Mouse (Mus musculus) monocyte, adult 5-6 weeks (primary cell): Measurements from ENCODE around the gene Ddx58. TPM values are rescaled to one million over a fixed set of nuclear protein-coding genes. Genes with fewer than 3 reads are reported as not detected.

ENCODE experiments used
- ATAC-seq: fragments of 153-309, 156-312 bp; replicated peaks from 2 replicates; pipeline ENCODE4 v1.8.0; 2017; ENCODE audit warnings: mild to moderate bottlenecking; ENCODE audit not compliant: low TSS enrichment, insufficient number of reproducible peaks, severe bottlenecking, poor library complexity, low FRiP score
- total RNA-seq: library from RNA; stranded (forward); fragments of 200-1000, 200-491, 200-594 nt; gene quantifications from 3 replicates; pipeline ENCODE4 v1.2.3, GENCODE M21; 2017

Ddx58 gene
- total RNA-seq, 1 experiment from 2014 or later = 50.8 TPM

DNA sequence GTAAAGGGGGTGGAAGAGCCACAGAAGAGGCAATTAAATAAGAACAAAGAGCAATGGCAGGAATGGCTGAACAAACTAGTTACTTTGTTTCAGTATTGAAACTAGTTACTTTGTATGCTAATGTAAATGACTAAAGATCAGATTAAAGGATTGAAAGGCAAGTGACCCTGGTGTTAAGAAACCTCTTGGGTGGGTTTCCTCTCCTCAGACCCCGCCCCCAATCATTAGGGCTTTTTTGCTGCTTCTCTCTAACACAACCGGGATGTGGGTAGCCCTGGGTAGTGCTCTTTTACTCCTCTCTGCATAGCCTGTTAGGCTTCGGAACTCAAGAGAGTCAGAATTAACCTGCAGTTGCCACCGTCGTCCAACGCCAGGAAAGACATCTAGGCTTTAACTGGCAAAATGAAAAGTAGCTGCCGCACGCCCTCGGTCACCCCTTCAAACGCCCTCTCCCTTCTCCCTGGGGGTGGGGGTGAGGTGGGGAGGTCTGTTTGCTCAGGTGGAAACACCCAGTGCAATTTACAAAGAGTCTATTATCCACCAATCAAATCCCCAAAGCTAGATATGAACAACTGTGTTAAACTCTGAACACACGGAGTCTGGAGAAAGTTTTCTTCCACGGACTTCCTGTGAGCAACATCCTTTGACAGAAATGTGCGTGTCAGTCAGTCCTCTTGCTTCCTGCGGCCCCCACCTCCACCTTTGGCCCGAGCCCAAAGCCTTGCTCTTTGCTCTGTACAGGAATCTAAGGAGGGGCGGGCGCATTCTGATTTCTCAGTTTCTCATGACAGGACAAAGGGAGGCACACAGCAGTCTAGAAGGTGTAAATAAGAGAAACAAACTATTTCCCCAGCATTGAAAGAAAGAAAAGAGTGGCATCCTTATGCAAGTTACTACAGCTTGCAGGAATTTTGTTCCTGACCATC lies 882 bp downstream of the Ddx58 start:
- ATAC-seq = no peak; the same call in 1 of the 2 replicates

DNA sequence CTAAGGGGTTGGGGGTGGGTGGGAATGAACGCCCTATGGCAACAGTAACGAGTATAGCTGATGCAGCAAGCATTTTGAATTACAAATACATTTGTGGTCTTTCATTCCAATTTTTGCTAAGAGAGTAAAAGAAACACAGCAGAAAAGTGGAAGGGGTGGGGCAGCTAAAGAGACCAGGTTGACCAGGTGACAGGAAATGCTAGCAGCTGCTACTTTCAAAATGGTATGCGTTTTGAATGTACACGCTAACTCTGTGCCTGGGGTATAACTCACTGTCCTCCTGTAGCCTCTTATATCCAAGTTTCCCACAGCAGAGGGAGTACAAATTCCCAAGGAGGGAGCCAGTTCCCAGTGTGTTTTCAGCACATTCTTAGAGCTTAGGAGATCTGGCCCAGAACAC lies 2.8 kb downstream of the Ddx58 start:
- no peak for ATAC-seq

DNA sequence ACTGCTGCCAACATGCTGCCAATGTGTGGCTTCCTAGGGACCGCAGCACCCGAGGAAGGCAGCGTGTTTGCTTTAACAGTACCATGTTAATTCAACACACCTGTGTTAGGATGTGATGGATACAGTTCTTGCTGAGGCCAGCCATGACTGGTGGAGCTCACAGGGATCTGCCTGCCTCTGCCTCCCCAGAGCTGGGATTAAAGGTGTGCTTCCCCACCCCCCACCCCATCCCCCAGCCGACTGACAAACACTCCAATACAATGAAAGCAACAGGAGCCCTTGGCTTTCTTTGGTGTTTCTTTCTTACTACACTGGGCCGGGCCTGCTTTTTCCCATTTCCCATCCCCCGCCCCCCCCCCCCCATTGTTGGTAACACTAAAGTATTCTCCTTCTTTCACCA lies 5.4 kb downstream of the Ddx58 start:
- no peak for ATAC-seq

DNA sequence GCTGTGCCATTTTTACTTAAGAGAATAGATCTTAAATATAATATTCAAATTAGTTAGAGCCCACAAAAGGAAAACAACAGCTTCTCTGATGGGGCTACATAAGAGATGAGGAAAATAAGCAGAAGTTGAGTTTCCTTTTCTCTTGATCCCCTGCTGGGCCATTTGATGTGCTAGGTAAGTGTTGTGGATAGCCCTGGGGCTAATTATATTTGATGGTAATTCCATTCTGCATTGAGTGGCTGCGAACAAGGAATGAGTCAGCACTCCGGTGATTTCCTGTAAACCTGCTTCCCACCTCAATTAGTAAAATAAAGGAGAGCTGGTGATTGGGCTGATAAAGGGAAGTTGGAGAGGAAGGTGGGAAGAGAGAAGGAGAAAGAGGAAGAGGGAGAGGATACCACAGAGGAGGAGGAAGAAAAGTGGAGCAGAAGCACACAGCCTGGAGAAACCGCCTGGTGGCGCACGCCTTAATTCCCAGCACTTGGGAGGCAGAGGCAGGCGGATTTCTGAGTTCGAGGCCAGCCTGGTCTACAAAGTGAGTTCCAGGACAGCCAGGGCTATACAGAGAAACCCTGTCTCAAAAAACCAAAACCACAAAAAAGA lies 6.5 kb downstream of the Ddx58 start:
- ATAC-seq = no peak

DNA sequence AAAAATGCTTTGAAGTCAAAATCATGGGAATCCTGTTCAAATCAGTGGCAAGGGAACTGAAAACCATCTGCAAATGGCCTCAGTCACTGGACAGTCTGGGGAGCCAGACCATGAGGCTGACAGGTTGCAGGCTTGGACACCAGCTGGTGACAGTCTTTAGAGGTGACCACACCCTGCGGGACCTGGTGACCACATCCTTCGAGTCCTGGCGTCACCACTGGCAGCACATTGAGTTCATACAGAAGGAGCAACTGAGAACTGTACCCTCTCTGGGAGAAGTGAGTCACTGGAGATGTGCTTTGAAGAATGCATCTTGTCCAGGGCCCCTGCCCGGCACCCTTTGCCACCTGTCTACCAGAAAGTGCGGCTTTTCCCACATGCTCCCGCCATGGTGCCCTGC lies 9.9 kb downstream of the Ddx58 start:
- peak; percentile 73 for ATAC-seq

DNA sequence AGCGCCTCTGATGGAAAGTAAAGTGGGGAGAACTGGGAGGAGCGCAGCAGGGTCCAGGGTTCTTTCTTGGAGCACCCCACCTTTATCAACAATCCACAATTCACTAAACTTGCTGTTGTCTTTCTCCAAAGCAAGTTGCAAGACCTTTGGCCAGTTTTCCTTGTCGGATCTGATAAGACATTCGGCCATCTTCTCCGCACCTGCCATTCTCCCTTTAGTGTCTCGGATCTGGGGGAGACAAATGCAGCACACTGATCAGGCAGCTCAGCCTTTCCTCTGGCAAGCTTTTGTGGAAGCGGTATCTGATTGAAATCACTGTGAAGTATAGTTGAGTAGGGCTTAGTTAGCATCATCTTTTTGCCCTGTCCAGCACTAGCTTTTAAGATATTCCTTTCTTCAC lies 11.7 kb downstream of the Ddx58 start:
- ATAC-seq = no peak

DNA sequence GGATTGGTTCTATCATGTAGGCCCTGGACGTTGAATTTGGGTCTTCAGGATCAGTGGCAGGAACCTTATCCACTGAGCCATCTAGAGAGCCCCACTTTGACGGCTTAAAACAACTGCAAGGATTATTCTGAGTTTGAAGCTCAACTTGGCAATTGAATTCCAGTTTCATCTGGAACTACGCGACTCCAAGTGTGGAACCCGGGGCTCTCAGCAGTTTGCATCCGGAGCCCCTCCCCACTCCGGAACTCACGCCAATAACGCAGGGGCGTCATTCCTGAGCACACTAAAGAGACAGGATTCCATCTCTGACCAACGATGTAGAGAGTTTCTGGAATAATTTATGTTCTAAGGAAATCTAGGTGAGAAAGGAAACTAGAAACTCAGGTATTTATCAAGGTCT lies 12.5 kb downstream of the Ddx58 start:
- ATAC-seq = no peak

DNA sequence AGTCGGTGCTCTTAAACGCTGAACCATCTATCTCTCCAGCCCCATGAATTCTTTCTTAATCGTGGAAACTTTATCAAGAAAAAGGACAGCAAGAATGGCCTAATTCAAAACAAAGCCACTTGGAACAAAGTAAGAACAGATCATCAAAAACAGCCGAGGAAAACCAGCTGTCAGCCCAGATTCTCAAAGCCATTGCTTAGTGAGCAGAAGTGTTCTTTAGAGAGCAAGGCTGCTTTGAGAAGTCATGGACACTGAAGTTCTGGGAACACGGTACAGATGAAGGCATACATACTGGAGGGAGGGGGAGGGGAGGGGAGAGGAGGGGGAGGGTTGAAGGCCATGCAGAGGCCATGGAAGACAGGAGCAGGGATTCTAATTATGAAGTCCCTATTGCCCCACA lies 13.5 kb downstream of the Ddx58 start:
- no peak for ATAC-seq

DNA sequence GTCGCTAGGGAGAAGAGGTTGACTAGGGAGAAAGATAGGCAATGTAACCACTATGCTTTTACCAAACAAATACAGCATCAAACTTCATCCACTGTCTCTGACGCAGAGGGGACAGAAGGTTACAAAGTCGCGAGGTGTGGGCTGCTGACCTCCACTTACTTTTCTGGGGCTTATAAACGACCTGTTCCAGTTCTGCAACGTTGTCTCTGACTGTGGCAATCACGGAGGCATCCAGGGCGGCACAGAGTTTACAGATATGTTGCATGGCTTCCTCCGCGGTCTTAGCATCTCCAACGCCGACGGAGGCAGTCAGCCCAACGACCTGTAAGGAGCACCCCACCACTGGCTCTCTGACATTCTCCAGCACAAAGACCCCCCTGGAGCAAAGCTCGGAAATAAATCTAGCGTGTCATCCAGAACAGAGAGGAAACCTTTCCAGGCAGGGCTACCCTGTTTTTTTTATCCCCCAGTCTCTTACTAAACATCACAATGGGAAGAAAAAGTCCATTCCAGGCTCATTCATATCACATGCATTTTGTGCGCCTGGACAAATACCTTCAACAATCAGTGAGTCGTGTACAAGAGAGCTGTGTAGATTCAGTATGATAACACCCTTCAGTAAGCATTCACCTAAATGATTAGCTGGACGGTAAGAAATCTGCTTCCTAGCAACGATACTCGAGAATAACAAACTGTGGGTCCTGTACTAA lies 17.6 kb downstream of the Ddx58 start:
- ATAC-seq = no peak

DNA sequence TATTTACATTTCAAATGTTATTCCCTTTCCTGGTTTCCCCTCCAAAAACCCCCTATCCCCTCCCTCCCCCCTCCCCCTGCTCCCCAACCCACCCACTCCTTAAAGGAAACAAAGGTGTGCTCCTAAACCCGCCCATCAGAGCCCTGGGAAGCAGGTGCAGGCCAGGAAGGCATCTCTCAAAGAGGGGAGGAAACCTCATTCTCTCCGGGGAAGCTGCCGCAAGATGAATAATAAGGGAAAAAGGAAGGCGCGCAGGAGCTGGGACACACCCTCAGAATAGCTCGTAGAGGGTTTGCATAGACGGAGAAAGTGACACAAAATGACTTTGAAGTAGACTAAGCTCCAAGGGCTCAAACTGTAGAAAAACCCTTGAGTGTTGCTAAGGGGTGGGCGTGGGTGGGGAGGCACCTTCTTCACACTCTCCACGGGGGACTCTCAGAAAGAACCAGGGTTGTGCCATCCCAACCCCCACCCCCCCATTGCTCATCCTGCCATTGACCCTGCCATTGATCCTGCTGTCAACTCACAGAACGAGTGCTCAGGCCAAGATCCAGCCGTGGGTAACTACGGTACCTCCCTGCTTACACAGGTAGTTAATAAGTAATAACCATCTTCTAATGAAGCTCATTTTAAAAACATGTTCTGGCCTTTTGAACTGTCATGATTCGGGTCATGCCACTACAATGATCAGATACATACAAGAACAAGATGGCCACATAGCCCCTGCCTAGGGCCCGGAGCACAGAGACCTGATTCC lies 18.4 kb downstream of the Ddx58 start:
- ATAC-seq = no peak

DNA sequence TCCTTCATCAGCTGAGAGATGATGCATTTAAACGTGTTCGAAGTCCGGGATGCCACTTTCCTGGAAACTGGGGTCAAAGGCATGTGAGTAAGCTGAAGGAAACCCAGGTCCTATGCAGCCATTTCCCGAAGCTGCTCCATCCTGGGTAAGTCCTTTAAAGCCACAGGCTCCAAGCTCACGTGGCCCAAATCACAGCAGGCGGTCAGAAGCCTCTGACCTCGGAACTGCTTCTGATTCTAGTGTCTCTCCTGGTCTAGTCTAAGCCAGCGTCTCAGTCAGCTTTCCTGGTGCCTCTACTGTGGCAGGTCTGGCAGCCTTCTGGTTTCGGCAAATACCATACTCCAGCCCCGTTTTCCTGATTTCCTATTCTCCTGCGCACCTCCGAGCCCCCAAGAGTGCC lies 19.2 kb downstream of the Ddx58 start:
- ATAC-seq = no peak

DNA sequence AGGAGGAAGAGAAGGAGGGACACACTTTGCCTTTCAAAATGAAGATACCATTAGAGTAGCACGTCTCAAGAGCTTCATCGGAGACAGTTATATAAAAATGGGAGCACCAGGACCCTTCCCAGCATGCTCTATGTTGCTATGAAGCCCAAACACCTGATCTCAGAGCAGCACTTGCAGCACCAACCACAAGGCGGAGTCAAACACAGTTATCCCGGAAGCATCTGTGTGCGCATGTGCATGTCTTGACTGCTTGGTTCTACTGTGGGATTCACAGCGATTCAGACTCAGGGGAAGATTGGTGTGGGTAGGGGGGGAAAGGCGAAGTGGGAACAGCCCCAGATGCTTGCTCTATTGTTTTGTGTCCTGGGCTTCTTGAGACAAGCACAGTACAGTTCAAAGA lies 21.2 kb downstream of the Ddx58 start:
- 0 out of 2 replicates have a peak, but pooled peaks have one; percentile 47 for ATAC-seq

DNA sequence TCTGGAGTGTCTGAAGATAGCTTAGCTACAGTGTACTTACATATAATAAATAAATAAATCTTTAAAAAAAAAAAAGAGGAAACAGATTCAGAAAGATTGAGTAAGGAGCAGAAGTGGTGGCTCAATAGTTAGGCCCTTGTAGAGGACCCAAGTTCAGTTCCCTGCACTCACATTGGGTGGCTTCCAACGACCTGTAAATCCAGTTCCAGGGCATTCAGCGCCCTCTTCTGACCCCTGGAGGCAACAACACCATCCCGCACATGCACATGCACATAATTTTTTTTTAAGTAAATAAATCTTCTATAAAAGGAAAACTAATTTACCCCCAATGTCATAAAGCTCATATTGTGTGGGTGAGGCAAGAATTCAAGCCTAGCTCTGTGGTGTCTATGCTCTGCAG lies 21.7 kb downstream of the Ddx58 start:
- ATAC-seq = no peak

DNA sequence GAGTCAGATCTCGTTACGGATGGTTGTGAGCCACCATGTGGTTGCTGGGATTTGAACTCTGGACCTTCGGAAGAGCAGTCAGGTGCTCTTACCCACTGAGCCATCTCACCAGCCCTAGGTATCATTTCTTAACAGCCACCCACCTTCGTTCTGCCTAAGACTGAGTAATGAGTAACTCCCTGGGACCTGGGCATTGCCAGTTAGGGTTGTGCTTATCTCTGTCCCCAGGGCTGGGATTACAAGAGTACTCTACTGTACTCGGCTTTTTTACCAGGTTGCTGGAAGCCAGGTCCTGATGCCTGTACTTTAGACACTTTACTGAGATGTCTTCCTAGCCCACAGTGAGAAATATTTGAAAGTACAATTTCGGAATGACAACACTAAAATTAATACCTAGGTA lies 27.5 kb downstream of the Ddx58 start:
- no peak for ATAC-seq

DNA sequence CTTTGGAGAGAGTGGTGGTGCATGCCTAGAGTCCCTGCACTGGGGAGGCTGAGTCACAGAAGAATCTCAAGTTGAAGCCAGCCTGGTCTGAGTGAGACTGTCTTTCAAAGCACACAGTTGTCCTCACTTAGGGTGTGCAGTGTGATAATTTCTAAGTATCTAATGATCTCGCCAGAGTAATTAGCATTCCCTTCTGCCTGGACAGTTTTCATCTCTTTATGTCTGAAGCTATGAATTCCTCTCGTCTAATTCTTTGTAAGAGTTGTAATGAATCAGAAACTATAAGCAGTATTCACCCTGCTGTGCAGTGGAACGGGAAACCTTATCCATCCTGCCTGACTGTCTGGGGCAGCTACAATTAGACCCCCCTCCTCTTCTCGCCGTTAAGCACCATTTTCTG lies 31.9 kb downstream of the Ddx58 start:
- ATAC-seq = no peak

DNA sequence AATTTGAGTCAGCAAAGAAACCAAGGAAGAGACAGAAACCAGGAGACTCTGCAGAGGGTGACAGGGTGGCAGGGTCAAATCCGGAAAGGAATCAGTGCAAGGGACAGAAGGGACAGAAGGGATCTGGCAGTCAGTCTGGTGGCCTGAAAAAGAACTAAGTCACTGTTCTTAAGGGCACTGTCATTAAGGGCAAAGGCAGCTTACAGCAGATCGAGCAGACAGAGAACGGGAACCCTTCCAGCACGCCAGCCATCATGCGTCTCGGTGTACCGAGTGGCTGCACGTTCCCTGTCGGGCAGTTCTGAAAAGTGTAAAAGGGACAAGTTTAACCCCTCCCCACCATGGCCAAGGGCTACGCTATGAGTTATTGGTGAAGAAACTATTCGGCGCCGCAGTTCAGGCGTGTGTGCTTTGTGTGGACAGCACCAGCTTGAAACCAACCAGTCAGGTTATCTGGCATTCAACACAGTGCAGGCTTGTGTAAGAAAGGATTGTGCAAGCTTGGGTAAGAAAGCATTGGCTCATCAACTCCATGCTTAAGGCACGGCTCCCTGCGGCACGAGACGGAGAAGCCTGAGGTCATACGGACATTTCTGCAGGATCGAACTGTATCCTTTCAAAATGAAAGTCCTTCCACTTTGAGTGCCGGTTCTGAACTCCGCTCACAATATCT lies 34.3 kb downstream of the Ddx58 start:
- ATAC-seq = no peak

DNA sequence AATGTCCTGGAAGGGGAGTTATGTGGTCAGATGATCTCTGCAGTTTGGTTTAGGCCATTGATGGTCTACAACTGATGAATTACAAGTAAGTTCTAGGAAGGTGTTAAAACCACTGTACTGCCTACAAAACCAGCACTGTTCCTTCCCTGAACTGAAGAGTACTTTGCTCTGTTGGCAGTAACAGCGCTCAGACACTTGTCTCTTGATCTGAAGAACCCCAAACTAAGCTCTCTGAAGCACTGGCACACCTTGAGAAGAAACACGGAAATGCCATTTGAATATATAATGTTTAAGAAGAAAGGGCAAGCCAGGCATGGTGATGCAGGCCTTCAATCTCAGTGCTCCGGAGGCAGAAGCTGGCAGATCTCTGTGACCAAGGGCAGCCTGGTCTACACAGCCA lies 35.3 kb downstream of the Ddx58 start:
- ATAC-seq = no peak

DNA sequence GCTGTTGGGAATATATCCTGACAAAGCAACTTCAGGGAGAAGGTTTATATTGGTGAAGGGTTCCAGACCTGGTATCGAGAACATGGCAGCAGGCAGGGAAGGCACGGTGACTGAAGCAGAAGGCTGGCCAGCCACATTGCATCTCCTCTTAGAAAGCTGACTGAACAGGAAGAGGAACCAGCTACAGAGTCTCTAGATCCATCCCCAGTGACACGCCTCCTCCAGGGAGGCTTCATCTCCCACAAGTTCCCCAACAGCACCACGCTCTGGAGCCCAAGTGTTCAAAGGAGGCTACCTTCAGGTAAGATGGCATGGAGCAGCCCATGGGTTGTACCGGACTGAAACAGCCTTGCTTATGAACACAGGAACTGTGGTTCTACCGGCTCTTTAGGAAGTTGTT lies 37.4 kb downstream of the Ddx58 start:
- ATAC-seq = no peak; the same call in 1 of the 2 replicates
